Mouse (Mus musculus) gastrocnemius, adult 18-20 months (tissue): ENCODE measurements around the gene Slc9a3r2. TPM values are rescaled to one million over a fixed set of nuclear protein-coding genes. Genes with fewer than 3 reads are reported as not detected.

ENCODE experiments used
- DNase-seq: peaks from one replicate; pipeline ENCODE4 v3.0.0; 2021; ENCODE audit warnings: low spot score
- microRNA-seq: library from miRNA; unstranded; fragments of <30 nt; microRNA quantifications from one replicate; pipeline ENCODE4 v1.2.0, GENCODE M21; 2021
- total RNA-seq, 2 experiments: library from RNA; stranded (reverse); gene quantifications; 2 replicates each; pipeline ENCODE4 v1.2.3; 2021

Gene Slc9a3r2
- total RNA-seq, 2 experiments from 2014 or later = 31.8 to 55.0 TPM

- DNase-seq = no peak
Measured at GRCm38 (mm10) chr17:24595126-24596072, 54.7 kb downstream of the Slc9a3r2 start.

- no peak for DNase-seq
Measured at GRCm38 (mm10) chr17:24593992-24594890, 55.9 kb downstream of the Slc9a3r2 start.

GRCm38 (mm10) chr17:24593248-24593647, 56.9 kb downstream of the Slc9a3r2 start:
- no peak for DNase-seq

GRCm38 (mm10) chr17:24591695-24592094, 58.4 kb downstream of the Slc9a3r2 start:
- DNase-seq = no peak

- DNase-seq = peak; percentile 36
Measured at GRCm38 (mm10) chr17:24590943-24591342, 59.2 kb downstream of the Slc9a3r2 start.

Small RNA genes lying within 50 kb of the gene (microRNA-seq; reads per million reads assigned to microRNA genes)
- gene Gm24589 = 1.4 reads per million

Other genes starting within 250 kb of the Slc9a3r2 start
- gene Rnps1, start 235.8 kb downstream of the Slc9a3r2 start, total RNA-seq = 10 to 100 TPM; 52.1 to 57.5 TPM
- 100 to 1,000 TPM; 158 to 163 TPM for gene Eci1, start 223.7 kb downstream of the Slc9a3r2 start, total RNA-seq
- 1 to 10 TPM; 1.0 to 1.3 TPM for gene Dnase1l2, start 207.2 kb downstream of the Slc9a3r2 start, total RNA-seq
- gene E4f1, start 180.0 kb downstream of the Slc9a3r2 start, total RNA-seq = 10 to 100 TPM; 10.8 TPM
- 10 to 100 TPM; 47.6 to 52.1 TPM for gene Pgp, start 179.9 kb downstream of the Slc9a3r2 start, total RNA-seq
- under 1 TPM in 1 of 2 experiments, not detected in 1; 0.31 TPM for gene Bricd5, start 176.4 kb downstream of the Slc9a3r2 start, total RNA-seq
- 10 to 100 TPM in 1 of 2 experiments, 1 to 10 TPM in 1; 9.9 to 11.1 TPM for gene Mlst8, start 171.2 kb downstream of the Slc9a3r2 start, total RNA-seq
- under 1 TPM; 0.09 to 0.17 TPM for gene Caskin1, start 161.7 kb downstream of the Slc9a3r2 start, total RNA-seq
- 10 to 100 TPM; 25.7 to 29.7 TPM for gene Traf7, start 122.4 kb downstream of the Slc9a3r2 start, total RNA-seq
- gene Rab26, start 116.1 kb downstream of the Slc9a3r2 start, total RNA-seq = not detected
- 10 to 100 TPM; 12.8 to 21.4 TPM for gene Pkd1, start 100.5 kb downstream of the Slc9a3r2 start, total RNA-seq
- gene Tsc2, start 17.7 kb downstream of the Slc9a3r2 start, total RNA-seq = 100 to 1,000 TPM in 1 of 2 experiments, 10 to 100 TPM in 1; 83.2 to 105 TPM
- gene Nthl1, start 17.6 kb downstream of the Slc9a3r2 start, total RNA-seq = 1 to 10 TPM; 2.5 to 3.5 TPM
- not detected for gene Npw, start 8.1 kb upstream of the Slc9a3r2 start, total RNA-seq
- 10 to 100 TPM; 23.1 to 25.4 TPM for gene Zfp598, start 19.4 kb upstream of the Slc9a3r2 start, total RNA-seq
- gene Syngr3, start 39.6 kb upstream of the Slc9a3r2 start, total RNA-seq = under 1 TPM in 1 of 2 experiments, not detected in 1; 0.14 TPM
- gene Gfer, start 45.8 kb upstream of the Slc9a3r2 start, total RNA-seq = 10 to 100 TPM; 41.1 to 48.3 TPM
- under 1 TPM; 0.32 to 0.95 TPM for gene Noxo1, start 45.9 kb upstream of the Slc9a3r2 start, total RNA-seq
- 10 to 100 TPM; 15.4 to 16.0 TPM for gene Tbl3, start 57.3 kb upstream of the Slc9a3r2 start, total RNA-seq
- not detected for gene Rnf151, start 67.7 kb upstream of the Slc9a3r2 start, total RNA-seq
- gene Rps2, start 67.8 kb upstream of the Slc9a3r2 start, total RNA-seq = 100 to 1,000 TPM; 548 to 574 TPM
- gene Ndufb10, start 74.2 kb upstream of the Slc9a3r2 start, total RNA-seq = 100 to 1,000 TPM; 428 to 481 TPM
- gene Rpl3l, start 77.5 kb upstream of the Slc9a3r2 start, total RNA-seq = 100 to 1,000 TPM; 764 to 767 TPM
- 100 to 1,000 TPM; 139 to 179 TPM for gene Msrb1, start 86.3 kb upstream of the Slc9a3r2 start, total RNA-seq
- not detected for gene Hs3st6, start 102.7 kb upstream of the Slc9a3r2 start, total RNA-seq
- not detected for gene Meiob, start 154.0 kb upstream of the Slc9a3r2 start, total RNA-seq
- gene Hagh, start 189.8 kb upstream of the Slc9a3r2 start, total RNA-seq = 10 to 100 TPM; 67.9 to 72.7 TPM
- gene Fahd1, start 200.0 kb upstream of the Slc9a3r2 start, total RNA-seq = 10 to 100 TPM; 45.2 to 48.3 TPM
- gene Igfals, start 215.7 kb upstream of the Slc9a3r2 start, total RNA-seq = 1 to 10 TPM; 2.2 to 2.6 TPM
- 10 to 100 TPM; 11.0 to 11.1 TPM for gene Nubp2, start 236.0 kb upstream of the Slc9a3r2 start, total RNA-seq
- gene Spsb3, start 236.3 kb upstream of the Slc9a3r2 start, total RNA-seq = 10 to 100 TPM; 29.7 to 37.9 TPM
- gene Eme2, start 244.8 kb upstream of the Slc9a3r2 start, total RNA-seq = 1 to 10 TPM; 6.5 to 8.4 TPM
- 10 to 100 TPM; 79.4 to 86.3 TPM for gene Mrps34, start 244.8 kb upstream of the Slc9a3r2 start, total RNA-seq
- gene Nme3, start 246.2 kb upstream of the Slc9a3r2 start, total RNA-seq = 10 to 100 TPM; 11.8 to 12.3 TPM